Mouse (Mus musculus): ENCODE data around the gene Mvb12a.

The Mvb12a gene

GRCm38 (mm10) chr8:71591471-71592373, 49.0 kb downstream of the Mvb12a start, which contains the start of gene Pgls:
Gene Pgls, plus strand, starts transcription at chr8:71592176.
- DNase-seq (ENCODE audit: inconsistent age in 2 of 2, low spot score in 1 of 2): peak; percentile 98

GRCm38 (mm10) chr8:71592374-71593170, 49.9 kb downstream of the Mvb12a start:
- DNase-seq (ENCODE audit: inconsistent age in 2 of 2, low spot score in 1 of 2): peak in 1 of 2 experiments; percentile 89

GRCm38 (mm10) chr8:71593556-71594323, 51.0 kb downstream of the Mvb12a start:
- peak in 1 of 2 experiments; percentile 66 for DNase-seq (ENCODE audit: inconsistent age in 2 of 2, low spot score in 1 of 2)

GRCm38 (mm10) chr8:71594324-71594722, 51.6 kb downstream of the Mvb12a start:
- DNase-seq (ENCODE audit: inconsistent age in 2 of 2, low spot score in 1 of 2): no peak

- DNase-seq (ENCODE audit: inconsistent age in 2 of 2, low spot score in 1 of 2): peak; percentile 90 to 96
Observed at GRCm38 (mm10) chr8:71595862-71596261, 53.1 kb downstream of the Mvb12a start.

GRCm38 (mm10) chr8:71596384-71596783, 53.7 kb downstream of the Mvb12a start:
- no peak for DNase-seq (ENCODE audit: inconsistent age in 2 of 2, low spot score in 1 of 2)

GRCm38 (mm10) chr8:71596798-71597197, 54.1 kb downstream of the Mvb12a start:
- no peak for DNase-seq (ENCODE audit: inconsistent age in 2 of 2, low spot score in 1 of 2)

- no peak for DNase-seq (ENCODE audit: inconsistent age in 2 of 2, low spot score in 1 of 2)
Observed at GRCm38 (mm10) chr8:71597451-71597850, 54.7 kb downstream of the Mvb12a start, which contains the start of gene Fam129c. Gene Fam129c, plus strand, starts transcription at chr8:71597648.
